Mouse (Mus musculus) common myeloid progenitor, adult 5-6 weeks (primary cell): ENCODE data around the gene Ugt1a2. TPM values are rescaled to one million over a fixed set of nuclear protein-coding genes. Genes with fewer than 3 reads are reported as not detected.

Experiments used
- total RNA-seq: library from RNA; stranded (forward); fragments of 200-1000, 187-1606 nt; gene quantifications from 2 replicates; pipeline ENCODE4 v1.2.3, GENCODE M21; 2017

Gene Ugt1a2
- total RNA-seq, 1 experiment from 2014 or later = not detected

Other genes with a start within 250 kb of the Ugt1a2 start
- 15.7 and 27.8 TPM in 2 replicates for gene Usp40, start 192.1 kb upstream of the Ugt1a2 start, total RNA-seq
- not detected in 2 replicates for gene Ugt1a10, start 145.2 kb upstream of the Ugt1a2 start, total RNA-seq
- not detected in 2 replicates for gene Ugt1a9, start 129.8 kb upstream of the Ugt1a2 start, total RNA-seq
- not detected in 2 replicates for gene Ugt1a8, start 112.8 kb upstream of the Ugt1a2 start, total RNA-seq
- 20.6 and 22.1 TPM in 2 replicates for gene Ugt1a7c, start 105.5 kb upstream of the Ugt1a2 start, total RNA-seq
- gene Ugt1a6b, start 97.3 kb upstream of the Ugt1a2 start, total RNA-seq = 0.91 and 4.2 TPM in 2 replicates
- gene Ugt1a6a, start 65.8 kb upstream of the Ugt1a2 start, total RNA-seq = 0.78 and 1.3 TPM in 2 replicates
- 0.41 TPM in 1 of 2 replicates, not detected in the other for gene Ugt1a5, start 34.6 kb upstream of the Ugt1a2 start, total RNA-seq
- 1.4 and 2.3 TPM in 2 replicates for gene Dnajb3, start 5.2 kb downstream of the Ugt1a2 start, total RNA-seq
- 1.4 TPM in 1 of 2 replicates, not detected in the other for gene Ugt1a1, start 11.4 kb downstream of the Ugt1a2 start, total RNA-seq
- 0.15 and 0.18 TPM in 2 replicates for gene Mroh2a, start 26.4 kb downstream of the Ugt1a2 start, total RNA-seq
- gene Hjurp, start 77.0 kb downstream of the Ugt1a2 start, total RNA-seq = 186 and 205 TPM in 2 replicates
- gene Trpm8, start 77.1 kb downstream of the Ugt1a2 start, total RNA-seq = not detected in 2 replicates
- gene Spp2, start 206.4 kb downstream of the Ugt1a2 start, total RNA-seq = not detected in 2 replicates